Mouse (Mus musculus): ENCODE data around the gene A930033H14Rik. TPM values are rescaled to one million over a fixed set of nuclear protein-coding genes. Genes with fewer than 3 reads are reported as not detected.

Gene A930033H14Rik
- polyA plus RNA-seq, 1 experiment, result 0.81 TPM

- TF ChIP-seq CTCF (IDR thresholded peaks at IDR 0.05; ENCODE audit: borderline replicate concordance, insufficient read depth, low read length), result no peak
- TF ChIP-seq POLR2A (IDR thresholded peaks at IDR 0.05; ENCODE audit: low read depth, low read length), result no peak
- Histone ChIP-seq H3K4me1 (ENCODE audit: control insufficient read depth, insufficient read depth, low read length) (peaks cover 2% of the 10 kb centered on the region; the same call in 1 of the 2 replicates), H3K4me3 (ENCODE audit: insufficient read depth, low read length) (no peak overlapping the region), H3K27ac (ENCODE audit: insufficient read depth, low read length) (no peak overlapping the region)
These were observed 39.5 kb upstream of the A930033H14Rik start for GRCm38 (mm10) chr10:69252112-69253074.

- Histone ChIP-seq H3K4me1 (ENCODE audit: control insufficient read depth, insufficient read depth, low read length) (peaks cover 2% of the 10 kb centered on the region; the same call in 1 of the 2 replicates), H3K4me3 (ENCODE audit: insufficient read depth, low read length) (no peak overlapping the region), H3K27ac (ENCODE audit: insufficient read depth, low read length) (no peak overlapping the region)
- TF ChIP-seq POLR2A (IDR thresholded peaks at IDR 0.05; ENCODE audit: low read depth, low read length) (no peak), CTCF (IDR thresholded peaks at IDR 0.05; ENCODE audit: borderline replicate concordance, insufficient read depth, low read length) (no peak)
These were observed 38.4 kb upstream of the A930033H14Rik start for GRCm38 (mm10) chr10:69251254-69251653.

DNA sequence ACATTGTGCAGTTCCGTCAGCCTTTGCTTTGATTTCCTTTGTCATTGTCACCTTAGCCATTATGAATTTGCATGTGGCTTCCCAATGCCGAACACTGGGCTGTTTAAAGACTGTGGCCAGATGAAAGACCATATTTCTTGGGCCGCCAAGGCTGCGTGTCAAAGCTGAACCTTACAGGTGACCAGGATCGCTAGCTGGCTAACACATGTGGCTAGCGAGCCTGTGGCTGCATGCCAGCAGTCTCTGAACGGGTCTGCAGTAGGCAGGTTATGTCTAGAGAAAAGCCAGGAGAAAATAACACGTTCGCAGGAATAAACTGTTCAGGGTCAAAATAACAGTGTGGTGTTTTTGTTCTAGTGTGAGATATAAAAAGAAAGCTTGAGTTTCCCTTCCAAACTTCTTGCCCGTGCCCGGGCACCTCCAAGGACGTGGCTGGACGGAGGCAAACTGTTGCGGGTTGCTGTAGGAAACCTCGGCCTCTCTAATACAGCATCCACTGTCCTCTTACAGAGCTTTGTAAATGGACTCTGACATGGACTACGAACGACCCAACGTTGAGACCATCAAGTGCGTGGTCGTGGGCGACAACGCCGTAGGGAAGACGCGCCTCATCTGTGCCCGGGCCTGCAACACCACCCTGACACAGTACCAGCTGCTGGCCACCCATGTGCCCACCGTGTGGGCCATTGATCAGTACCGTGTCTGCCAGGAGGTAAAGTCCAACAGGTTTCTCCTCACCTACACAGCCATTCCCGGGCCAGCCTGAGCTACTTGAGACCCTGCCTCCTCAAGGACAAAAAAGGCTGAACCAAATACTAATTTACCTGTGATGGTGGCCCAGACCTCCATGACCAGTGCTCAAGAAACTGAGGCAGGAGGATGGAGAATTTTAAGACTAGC is 35.6 kb upstream of the A930033H14Rik start:
- Histone ChIP-seq H3K4me1 (ENCODE audit: control insufficient read depth, insufficient read depth, low read length) (peaks cover 2% of the 10 kb centered on the region; the same call in 1 of the 2 replicates), H3K4me3 (ENCODE audit: insufficient read depth, low read length) (no peak overlapping the region), H3K27ac (ENCODE audit: insufficient read depth, low read length) (no peak overlapping the region)
- no peak for TF ChIP-seq POLR2A (IDR thresholded peaks at IDR 0.05; ENCODE audit: low read depth, low read length)
- TF ChIP-seq CTCF (IDR thresholded peaks at IDR 0.05; ENCODE audit: borderline replicate concordance, insufficient read depth, low read length), result no peak

- TF ChIP-seq POLR2A (IDR thresholded peaks at IDR 0.05; ENCODE audit: low read depth, low read length), result no peak
- TF ChIP-seq CTCF (IDR thresholded peaks at IDR 0.05; ENCODE audit: borderline replicate concordance, insufficient read depth, low read length), result no peak
- no peak overlapping the region for H3K27ac ChIP-seq (ENCODE audit: insufficient read depth, low read length)
- H3K4me1 ChIP-seq (ENCODE audit: control insufficient read depth, insufficient read depth, low read length), result no peaks in the 10 kb centered on the region
- H3K4me3 ChIP-seq (ENCODE audit: insufficient read depth, low read length), result no peak overlapping the region
These were observed 34.6 kb upstream of the A930033H14Rik start for GRCm38 (mm10) chr10:69247311-69248033.

DNA sequence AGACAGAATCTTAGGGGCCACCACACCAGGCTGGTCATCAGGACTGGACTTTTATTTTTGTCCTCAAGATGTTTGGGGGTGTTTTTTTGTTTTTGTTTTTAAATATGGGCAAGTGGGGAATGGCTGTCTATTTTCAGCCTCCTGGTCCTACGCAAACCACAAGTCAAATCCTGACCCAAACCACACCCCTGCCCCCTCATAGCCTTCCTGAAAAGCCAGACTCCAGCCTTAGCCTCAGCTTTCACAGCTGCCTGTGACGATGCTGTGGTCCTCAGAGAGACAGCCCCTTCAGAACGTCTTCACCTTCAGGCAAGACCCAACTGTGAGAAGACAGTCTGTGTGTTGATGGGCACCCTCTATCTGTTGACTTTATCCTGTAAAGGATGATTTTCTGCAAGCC is 33.9 kb upstream of the A930033H14Rik start:
- TF ChIP-seq POLR2A (IDR thresholded peaks at IDR 0.05; ENCODE audit: low read depth, low read length) (no peak), CTCF (IDR thresholded peaks at IDR 0.05; ENCODE audit: borderline replicate concordance, insufficient read depth, low read length) (no peak)
- Histone ChIP-seq H3K27ac (ENCODE audit: insufficient read depth, low read length) (no peak overlapping the region), H3K4me3 (ENCODE audit: insufficient read depth, low read length) (no peak overlapping the region), H3K4me1 (ENCODE audit: control insufficient read depth, insufficient read depth, low read length) (no peaks in the 10 kb centered on the region)

GRCm38 (mm10) chr10:69245906-69246668 is 33.2 kb upstream of the A930033H14Rik start:
- Histone ChIP-seq H3K27ac (ENCODE audit: insufficient read depth, low read length) (no peak overlapping the region), H3K4me1 (ENCODE audit: control insufficient read depth, insufficient read depth, low read length) (no peaks in the 10 kb centered on the region), H3K4me3 (ENCODE audit: insufficient read depth, low read length) (no peak overlapping the region)
- TF ChIP-seq CTCF (IDR thresholded peaks at IDR 0.05; ENCODE audit: borderline replicate concordance, insufficient read depth, low read length) (no peak), POLR2A (IDR thresholded peaks at IDR 0.05; ENCODE audit: low read depth, low read length) (no peak)

DNA sequence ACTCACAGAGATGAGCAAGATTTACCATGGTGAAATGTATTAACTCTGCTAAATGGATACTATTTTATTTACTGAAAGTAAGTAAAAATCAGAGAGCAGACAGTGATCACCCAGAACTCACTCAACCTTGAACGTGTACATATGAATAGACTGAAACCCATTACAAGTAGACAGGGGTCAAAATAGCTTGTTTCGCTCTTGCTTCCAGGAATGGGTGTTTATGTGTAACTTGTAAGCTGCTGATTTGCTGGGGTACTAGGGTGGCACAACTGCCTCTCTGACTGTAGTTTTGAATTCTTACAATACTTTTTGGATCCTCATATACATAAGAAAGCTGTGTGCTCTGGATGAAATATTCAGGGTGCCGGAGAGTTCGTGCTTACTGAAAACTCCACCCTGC is 32.3 kb upstream of the A930033H14Rik start:
- H3K4me1 ChIP-seq (ENCODE audit: control insufficient read depth, insufficient read depth, low read length), result no peaks in the 10 kb centered on the region
- TF ChIP-seq POLR2A (IDR thresholded peaks at IDR 0.05; ENCODE audit: low read depth, low read length) (no peak), CTCF (IDR thresholded peaks at IDR 0.05; ENCODE audit: borderline replicate concordance, insufficient read depth, low read length) (no peak)
- no peak overlapping the region for H3K27ac ChIP-seq (ENCODE audit: insufficient read depth, low read length)
- no peak overlapping the region for H3K4me3 ChIP-seq (ENCODE audit: insufficient read depth, low read length)

DNA sequence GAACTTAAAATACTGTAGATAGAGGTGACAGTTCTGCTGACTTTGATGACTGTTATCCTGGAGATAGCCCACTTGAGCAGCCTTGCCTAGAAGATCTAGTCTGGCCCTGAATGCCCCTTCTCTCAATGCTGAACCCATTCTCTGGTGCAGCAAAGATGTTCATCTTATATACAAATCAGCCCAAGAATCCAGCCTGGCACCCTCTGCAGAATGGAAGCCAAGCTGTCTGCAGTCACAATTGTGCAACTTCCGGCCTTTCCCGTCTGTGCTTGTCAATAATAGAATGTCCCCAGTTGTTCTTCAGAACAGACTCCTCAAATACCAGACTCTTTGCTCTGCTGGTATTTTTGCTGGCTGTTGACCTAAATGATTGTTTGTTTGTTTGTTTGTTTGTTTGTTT is 27.6 kb upstream of the A930033H14Rik start:
- Histone ChIP-seq H3K27ac (ENCODE audit: insufficient read depth, low read length) (no peak overlapping the region), H3K4me1 (ENCODE audit: control insufficient read depth, insufficient read depth, low read length) (no peaks in the 10 kb centered on the region), H3K4me3 (ENCODE audit: insufficient read depth, low read length) (no peak overlapping the region)
- TF ChIP-seq CTCF (IDR thresholded peaks at IDR 0.05; ENCODE audit: borderline replicate concordance, insufficient read depth, low read length) (no peak), POLR2A (IDR thresholded peaks at IDR 0.05; ENCODE audit: low read depth, low read length) (no peak)

Data from embryonic fibroblast, embryonic 13.5 days (primary cell).